Mouse (Mus musculus) forebrain, embryonic 11.5 days (tissue): Measurements from ENCODE around the gene Ldb1. TPM values are rescaled to one million over a fixed set of nuclear protein-coding genes. Genes with fewer than 3 reads are reported as not detected.

Source experiments
- ATAC-seq: fragments of 200-750 bp; cut with Nextera tagmentation; replicated peaks from 2 replicates; pipeline ENCODE4 v1.8.0; 2017; ENCODE audit warnings: moderate TSS enrichment; ENCODE audit not compliant: low FRiP score
- DNase-seq: peaks from one replicate; pipeline ENCODE4 v3.0.0-alpha.2; 2017; ENCODE audit warnings: low spot score
- H3K27ac ChIP-seq: fragments of 300-500 bp; sonication (generic); 2 replicates; pipeline ENCODE4 v1.5.1; 2014; ENCODE audit warnings: low read depth, low read length
- H3K27me3 ChIP-seq: fragments of 300-500 bp; sonication (generic); 2 replicates; pipeline ENCODE4 v1.6.1; 2014; ENCODE audit warnings: mild to moderate bottlenecking, low read length, mixed read lengths; ENCODE audit not compliant: control insufficient read depth, insufficient read depth
- H3K36me3 ChIP-seq: fragments of 300-500 bp; sonication (generic); 2 replicates; pipeline ENCODE4 v1.6.1; 2014; ENCODE audit warnings: mild to moderate bottlenecking, low read length, moderate library complexity, mixed read lengths; ENCODE audit not compliant: control insufficient read depth, insufficient read depth
- H3K4me1 ChIP-seq: fragments of 300-500 bp; sonication (generic); replicated peaks from 2 replicates; pipeline ENCODE4 v1.6.1; 2014; ENCODE audit warnings: low read length, mixed read lengths; ENCODE audit not compliant: control insufficient read depth, insufficient read depth
- H3K4me2 ChIP-seq: fragments of 300-500 bp; sonication (generic); 2 replicates; pipeline ENCODE4 v1.6.1; 2014; ENCODE audit warnings: low read depth, mild to moderate bottlenecking, low read length, moderate library complexity, mixed read lengths; ENCODE audit not compliant: severe bottlenecking
- H3K4me3 ChIP-seq: fragments of 300-500 bp; sonication (generic); 2 replicates; pipeline ENCODE4 v1.5.1; 2014; ENCODE audit warnings: low read depth, low read length
- H3K9ac ChIP-seq: fragments of 300-500 bp; sonication (generic); 2 replicates; pipeline ENCODE4 v1.6.1; 2014; ENCODE audit warnings: low read length
- H3K9me3 ChIP-seq: fragments of 300-500 bp; sonication (generic); 2 replicates; pipeline ENCODE4 v1.6.1; 2016; ENCODE audit warnings: low read length, mixed read lengths; ENCODE audit not compliant: control insufficient read depth
- WGBS: fragments of 180-500 bp; shearing (Covaris S2); extraction: QIAGEN DNeasy Blood & Tissue Kit; methylation state at CpG from one replicate; pipeline ENCODE4 v1.1.7; 2014; 5-methylcytosine and 5-hydroxymethylcytosine counted together
- polyA plus RNA-seq: library from polyadenylated mRNA; unstranded; fragments of >200 nt; fragmentation: Nextera tagmentation; extraction: Ambion mirVana; gene quantifications from 2 replicates; pipeline ENCODE4 v1.2.1, GENCODE M21; 2014

Gene Ldb1
- polyA plus RNA-seq, 1 experiment from 2014 or later = 104 TPM

DNA sequence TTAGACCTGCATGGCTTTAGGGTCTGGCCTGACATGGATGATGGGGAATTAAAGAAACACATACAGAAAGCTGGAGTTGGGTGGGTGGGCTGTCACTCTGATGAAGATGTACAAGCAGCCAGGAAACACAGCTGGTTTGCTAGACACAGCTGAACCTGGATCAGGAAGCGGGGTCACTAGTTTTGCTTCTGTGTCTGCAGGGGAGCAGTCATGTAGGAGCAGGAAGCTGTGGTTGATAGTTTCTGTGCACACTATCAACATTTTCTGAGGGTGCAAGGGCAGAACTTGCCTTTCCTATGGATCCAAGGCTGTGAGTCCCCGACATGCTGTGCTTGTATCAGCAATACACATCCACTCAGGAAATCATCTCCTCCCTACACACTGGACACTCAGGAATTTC, 5.4 kb upstream of the Ldb1 start:
- ATAC-seq = no peak
- Histone ChIP-seq H3K4me1 (peaks cover 10% of the 10 kb centered on the region; the same call in 1 of the 2 replicates), H3K4me2 (no peak overlapping the region), H3K27me3 (no peaks in the 10 kb centered on the region), H3K36me3 (no peaks in the 10 kb centered on the region), H3K9ac (no peak overlapping the region), H3K27ac (no peak overlapping the region), H3K9me3 (no peaks in the 10 kb centered on the region), H3K4me3 (no peak overlapping the region)
- WGBS = 89% methylated on average over 2 of the region's 2 CpGs
- DNase-seq = no peak

DNA sequence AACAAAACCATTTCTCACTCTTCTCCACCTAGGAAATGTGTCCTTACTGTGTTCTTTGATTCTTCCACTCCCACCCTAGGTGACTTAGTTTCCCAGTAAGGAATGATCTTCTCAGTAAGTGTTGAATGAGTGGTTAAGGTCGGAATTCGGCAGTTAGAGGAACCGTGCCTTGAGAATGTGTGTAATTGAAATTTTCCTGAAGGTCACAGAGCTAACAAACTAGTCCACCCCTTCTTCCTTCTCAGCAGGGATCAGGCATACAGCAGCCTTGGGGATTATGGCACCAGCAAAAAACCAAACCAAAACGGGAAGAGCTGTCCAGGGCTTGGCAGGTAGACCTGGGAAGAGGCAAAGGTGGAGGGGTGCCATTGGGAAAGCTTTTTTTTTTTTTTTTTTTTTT, 4.1 kb upstream of the Ldb1 start:
- ATAC-seq (no peak), DNase-seq (no peak)
- no peaks in the 10 kb centered on the region for H3K9me3 ChIP-seq
- H3K9ac ChIP-seq = no peak overlapping the region
- peaks cover 10% of the 10 kb centered on the region; the same call in 1 of the 2 replicates for H3K4me1 ChIP-seq
- 67% methylated on average over 4 of the region's 4 CpGs for WGBS
- H3K4me2 ChIP-seq = no peak overlapping the region
- H3K36me3 ChIP-seq = no peaks in the 10 kb centered on the region
- no peaks in the 10 kb centered on the region for H3K27me3 ChIP-seq
- no peak overlapping the region for H3K27ac ChIP-seq
- no peak overlapping the region for H3K4me3 ChIP-seq

DNA sequence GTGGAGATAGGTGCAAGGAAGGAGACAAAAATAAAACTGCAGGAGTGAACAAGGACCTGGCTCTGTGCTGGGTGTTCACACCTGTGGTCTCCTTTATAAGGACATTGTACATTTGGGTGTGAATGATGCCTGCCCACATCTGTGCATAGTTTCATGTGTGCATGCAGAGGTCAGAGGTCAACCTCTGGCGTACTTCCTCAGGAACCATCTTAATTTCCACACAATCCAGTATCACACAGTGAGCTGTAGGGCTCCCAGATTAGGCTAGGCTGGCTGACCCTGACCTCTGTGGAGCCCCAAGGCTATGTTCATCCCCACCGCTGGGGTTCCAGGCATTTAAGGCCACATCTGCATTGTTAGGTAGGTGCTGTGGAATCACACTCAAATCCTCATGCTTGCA, 2.4 kb upstream of the Ldb1 start:
- Histone ChIP-seq H3K36me3 (no peaks in the 10 kb centered on the region), H3K4me3 (no peak overlapping the region), H3K9ac (no peak overlapping the region), H3K9me3 (no peaks in the 10 kb centered on the region), H3K27ac (no peak overlapping the region), H3K27me3 (no peaks in the 10 kb centered on the region), H3K4me2 (no peak overlapping the region), H3K4me1 (peaks cover 20% of the 10 kb centered on the region)
- ATAC-seq = no peak
- DNase-seq = no peak
- whole genome bisulfite sequencing = 67% methylated on average over 2 of the region's 2 CpGs

DNA sequence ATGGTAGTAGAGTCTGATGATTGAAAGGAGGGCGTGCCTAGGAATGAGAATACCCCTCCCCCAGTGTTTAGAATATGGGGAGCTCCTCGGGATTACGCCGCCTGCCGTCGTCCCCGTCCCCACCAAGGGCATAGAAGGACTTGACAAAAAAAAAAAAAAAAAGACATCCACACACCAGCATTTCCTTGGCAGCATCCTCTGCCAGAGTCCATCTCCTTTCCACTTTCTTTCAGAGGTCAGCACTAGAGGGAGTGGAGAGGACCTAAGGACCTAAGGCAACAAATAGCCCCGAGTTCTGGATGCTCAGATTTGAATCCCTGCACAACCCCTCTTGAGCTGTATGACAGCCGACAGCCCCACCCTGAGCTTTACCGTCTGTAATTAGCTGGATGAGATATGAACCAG, 1.6 kb upstream of the Ldb1 start:
- Histone ChIP-seq H3K4me2 (no peak overlapping the region), H3K4me3 (no peak overlapping the region), H3K27me3 (no peaks in the 10 kb centered on the region), H3K9ac (no peak overlapping the region), H3K4me1 (peaks cover 24% of the 10 kb centered on the region), H3K9me3 (no peaks in the 10 kb centered on the region), H3K36me3 (no peaks in the 10 kb centered on the region), H3K27ac (no peak overlapping the region)
- ATAC-seq (no peak), DNase-seq (no peak)
- WGBS = 5% methylated on average over 10 of the region's 10 CpGs

DNA sequence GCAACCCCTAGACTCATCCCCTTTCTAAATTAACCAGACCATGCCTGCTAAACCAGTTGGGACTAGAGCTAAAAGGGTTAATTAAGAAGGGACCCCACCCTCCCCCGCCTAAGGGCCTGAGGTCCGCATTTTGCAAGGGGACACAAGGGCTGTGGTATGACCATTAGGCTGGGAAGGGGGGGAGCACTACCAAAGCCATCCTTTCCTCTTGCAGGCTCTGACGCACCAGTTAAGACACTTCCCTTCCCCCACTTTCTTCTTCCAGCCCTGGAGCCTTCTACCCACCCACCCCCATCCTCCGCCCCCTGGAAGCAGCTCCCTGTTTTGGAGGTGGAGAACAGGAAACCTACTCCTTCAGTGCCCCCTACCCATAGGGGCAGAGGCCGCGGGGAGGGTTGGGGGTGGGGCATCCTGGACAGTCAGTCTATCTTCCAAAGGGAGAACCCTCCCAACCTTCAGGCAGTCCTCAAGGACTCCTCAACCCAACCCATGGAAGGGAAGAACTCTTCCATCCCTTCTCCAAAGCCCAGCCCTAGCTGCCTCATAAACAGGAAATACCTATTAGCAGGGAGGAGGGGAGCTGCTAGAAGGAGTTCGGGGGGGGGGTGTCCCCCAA, 790 bp upstream of the Ldb1 start:
- Histone ChIP-seq H3K9me3 (no peaks in the 10 kb centered on the region), H3K9ac (peak overlapping the region; percentile 95), H3K27me3 (no peaks in the 10 kb centered on the region), H3K4me1 (peaks cover 32% of the 10 kb centered on the region), H3K4me2 (peak overlapping the region; percentile 78), H3K27ac (peak overlapping the region; percentile 93), H3K4me3 (peak overlapping the region; percentile 95), H3K36me3 (no peaks in the 10 kb centered on the region)
- DNase-seq (peak; percentile 78), ATAC-seq (peak; percentile 8)
- WGBS = 4% methylated on average over 7 of the region's 7 CpGs

DNA sequence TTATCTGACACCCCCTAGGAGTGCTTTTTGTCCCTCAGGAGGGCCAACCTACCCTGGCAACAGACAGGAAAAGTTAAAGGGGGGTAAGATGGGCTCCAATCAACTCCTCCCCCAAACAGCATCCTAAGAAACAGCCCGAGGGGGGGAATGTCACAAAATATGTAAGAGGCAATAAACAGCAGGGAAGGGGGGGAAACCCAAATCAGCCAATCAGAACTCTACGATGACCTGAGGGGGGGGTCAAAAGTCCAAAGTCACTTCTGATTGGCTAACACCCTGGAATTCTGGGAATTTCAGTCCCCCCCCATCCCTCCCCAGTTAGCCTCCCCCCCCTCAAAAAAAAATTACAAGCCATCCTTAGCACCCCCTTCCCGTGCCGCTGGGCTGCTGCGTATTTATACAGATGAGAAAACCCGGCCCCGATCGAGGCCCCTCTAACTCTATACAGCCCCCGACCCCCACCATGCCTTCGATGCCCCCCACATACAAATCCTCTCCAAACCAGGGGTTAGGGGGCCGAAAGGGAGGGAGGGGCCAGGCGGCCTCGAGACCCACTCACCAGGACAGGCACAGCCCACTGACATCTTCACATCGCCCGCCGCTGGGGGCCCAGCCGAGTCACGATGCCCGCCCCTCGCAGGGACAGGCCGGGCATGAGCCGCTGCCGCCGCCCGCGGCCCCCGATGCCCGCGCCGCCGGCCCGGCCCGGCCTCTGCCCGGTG, 582 bp downstream of the Ldb1 start, which contains the start of gene Pprc1:
Gene Pprc1, plus strand, starts transcription at position 616 of the 722 bp plus-strand sequence.
- DNase-seq = no peak
- no peak for ATAC-seq
- Histone ChIP-seq H3K9me3 (no peaks in the 10 kb centered on the region), H3K4me3 (peak within 1 kb of the TSS; percentile 95), H3K27me3 (no peaks in the 10 kb centered on the region), H3K27ac (peak within 1 kb of the TSS; percentile 93), H3K36me3 (no peaks in the 10 kb centered on the region), H3K4me1 (peaks cover 41% of the 10 kb centered on the region), H3K9ac (peak within 1 kb of the TSS; percentile 95), H3K4me2 (peak within 1 kb of the TSS; percentile 78)
- WGBS = 1% methylated on average over 34 of the region's 34 CpGs

DNA sequence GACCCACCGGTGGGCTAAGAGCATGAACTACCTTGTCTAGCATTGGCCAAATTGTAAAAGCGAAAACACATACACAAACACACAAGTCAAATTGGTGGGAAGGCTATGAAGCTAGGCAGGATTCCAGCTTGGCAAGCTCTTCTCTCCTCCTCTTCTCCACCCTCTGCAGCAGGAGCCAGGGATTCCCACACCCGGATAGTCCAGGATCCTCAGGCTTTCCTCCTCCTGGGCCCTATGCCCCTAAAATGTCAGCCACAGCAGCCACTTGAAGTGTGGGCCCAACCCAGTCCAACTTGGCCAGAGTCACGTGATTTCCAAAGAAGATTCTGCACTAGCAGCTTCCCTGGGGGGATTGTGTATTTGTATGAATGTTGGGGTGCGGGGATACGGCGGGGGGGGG, 1.6 kb downstream of the Ldb1 start:
- WGBS = 68% methylated on average over 7 of the region's 7 CpGs
- peaks cover 41% of the 10 kb centered on the region for H3K4me1 ChIP-seq
- H3K4me3 ChIP-seq = peak overlapping the region; percentile 95
- ATAC-seq = no peak
- no peaks in the 10 kb centered on the region for H3K9me3 ChIP-seq
- H3K9ac ChIP-seq = peak overlapping the region; percentile 31
- no peaks in the 10 kb centered on the region for H3K36me3 ChIP-seq
- no peaks in the 10 kb centered on the region for H3K27me3 ChIP-seq
- no peak for DNase-seq
- H3K4me2 ChIP-seq = peak overlapping the region; percentile 78
- peak overlapping the region; percentile 99 for H3K27ac ChIP-seq

DNA sequence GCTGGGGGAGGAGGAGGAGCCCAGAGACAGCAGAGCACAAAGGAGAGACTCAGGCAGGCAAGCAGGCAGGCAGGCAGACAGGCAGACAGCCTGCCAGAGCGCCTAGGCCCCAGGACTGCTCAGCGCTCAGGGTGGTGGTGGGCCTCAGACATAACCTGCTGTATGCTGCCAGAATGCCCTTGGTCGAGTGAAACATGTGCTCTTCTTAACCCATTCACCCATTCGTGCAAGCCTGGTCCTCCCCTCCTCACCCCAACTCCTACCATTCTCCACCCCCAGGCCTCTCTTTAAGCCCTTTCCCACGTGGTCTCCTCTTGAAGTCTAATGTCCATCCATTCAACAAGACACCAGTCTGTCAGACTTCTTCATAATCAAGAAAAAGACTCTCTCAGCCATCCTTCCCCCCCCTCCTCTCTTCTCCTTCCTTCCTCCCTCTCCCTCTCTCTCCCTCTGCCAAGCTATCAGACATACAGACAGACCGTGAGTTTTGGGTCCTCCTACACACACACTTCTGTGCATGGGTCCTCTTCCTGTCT, 2.5 kb downstream of the Ldb1 start:
- peak overlapping the region; percentile 67 for H3K9ac ChIP-seq
- H3K27me3 ChIP-seq = no peaks in the 10 kb centered on the region
- no peaks in the 10 kb centered on the region for H3K36me3 ChIP-seq
- H3K9me3 ChIP-seq = no peaks in the 10 kb centered on the region
- 9% methylated on average over 6 of the region's 6 CpGs for WGBS
- DNase-seq (no peak), ATAC-seq (peak; percentile 38)
- H3K4me3 ChIP-seq = peak overlapping the region; percentile 95
- H3K27ac ChIP-seq = peak overlapping the region; percentile 99
- peaks cover 43% of the 10 kb centered on the region for H3K4me1 ChIP-seq
- peak overlapping the region; percentile 78 for H3K4me2 ChIP-seq
